Mouse (Mus musculus): ENCODE results near the gene Ovch2. TPM values are rescaled to one million over a fixed set of nuclear protein-coding genes. Genes with fewer than 3 reads are reported as not detected.

The Ovch2 gene
- not detected in 2 replicates for polyA plus RNA-seq (2012; ENCODE audit: low replicate concordance)

GRCm38 (mm10) chr7:107801108-107801507 lies at the start of gene Ovch2:
TSS of gene Ovch2 (minus strand) at chr7:107801208.

GRCm38 (mm10) chr7:107847390-107847789 lies 46.4 kb upstream of the Ovch2 start, which contains the start of gene Olfr470:
TSS of gene Olfr470 (minus strand) at chr7:107847490.

GRCm38 (mm10) chr7:107825441-107825840 lies 24.4 kb upstream of the Ovch2 start, which contains the start of gene Olfr469:
TSS of gene Olfr469 (minus strand) at chr7:107825541.

GRCm38 (mm10) chr7:107811963-107812362 lies 11.0 kb upstream of the Ovch2 start, which contains the start of gene Olfr467:
TSS of gene Olfr467 (plus strand) at chr7:107812263.

GRCm38 (mm10) chr7:107757308-107758151 lies 43.5 kb downstream of the Ovch2 start, which contains the start of gene Cyb5r2:
TSS of gene Cyb5r2 (minus strand) at chr7:107758032.

Other genes starting within 250 kb of the Ovch2 start
- gene Olfml1, start 233.8 kb downstream of the Ovch2 start, polyA plus RNA-seq (2012; ENCODE audit: low replicate concordance), result not detected in 2 replicates
- gene Ppfibp2, start 206.0 kb downstream of the Ovch2 start, polyA plus RNA-seq (2012; ENCODE audit: low replicate concordance), result 1.3 TPM in 1 of 2 replicates, not detected in the other
- gene 5330417H12Rik, start 176.0 kb downstream of the Ovch2 start, polyA plus RNA-seq (2012; ENCODE audit: low replicate concordance), result not detected in 2 replicates
- gene Cyb5r2, start 43.2 kb downstream of the Ovch2 start, polyA plus RNA-seq (2012; ENCODE audit: low replicate concordance), result 0.06 TPM in 1 of 2 replicates, not detected in the other
- gene Olfr467, start 11.1 kb upstream of the Ovch2 start, polyA plus RNA-seq (2012; ENCODE audit: low replicate concordance), result not detected in 2 replicates
- not detected in 2 replicates for gene Olfr469, start 24.3 kb upstream of the Ovch2 start, polyA plus RNA-seq (2012; ENCODE audit: low replicate concordance)
- gene Olfr470, start 46.3 kb upstream of the Ovch2 start, polyA plus RNA-seq (2012; ENCODE audit: low replicate concordance), result not detected in 2 replicates
- not detected in 2 replicates for gene Olfr472, start 96.7 kb upstream of the Ovch2 start, polyA plus RNA-seq (2012; ENCODE audit: low replicate concordance)
- gene Olfr473, start 129.2 kb upstream of the Ovch2 start, polyA plus RNA-seq (2012; ENCODE audit: low replicate concordance), result not detected in 2 replicates
- not detected in 2 replicates for gene Olfr474, start 153.4 kb upstream of the Ovch2 start, polyA plus RNA-seq (2012; ENCODE audit: low replicate concordance)
- gene Olfr476, start 163.6 kb upstream of the Ovch2 start, polyA plus RNA-seq (2012; ENCODE audit: low replicate concordance), result not detected in 2 replicates
- gene Olfr477, start 185.5 kb upstream of the Ovch2 start, polyA plus RNA-seq (2012; ENCODE audit: low replicate concordance), result not detected in 2 replicates
- gene Olfr478, start 232.8 kb upstream of the Ovch2 start, polyA plus RNA-seq (2012; ENCODE audit: low replicate concordance), result not detected in 2 replicates
- gene Olfr479, start 249.5 kb upstream of the Ovch2 start, polyA plus RNA-seq (2012; ENCODE audit: low replicate concordance), result not detected in 2 replicates

Data from leukemia stem cell, adult 10-12 weeks (primary cell).